Mouse (Mus musculus) midbrain, embryonic 16.5 days (tissue): ENCODE results near the gene Grin2d. TPM values are rescaled to one million over a fixed set of nuclear protein-coding genes. Genes with fewer than 3 reads are reported as not detected.

Experiments used
- ATAC-seq: fragments of 200-750 bp; cut with Nextera tagmentation; 2 replicates; pipeline ENCODE4 v1.8.0; 2017; ENCODE audit warnings: moderate TSS enrichment
- H3K27ac ChIP-seq: fragments of 300-500 bp; sonication (generic); 2 replicates; pipeline ENCODE4 v1.5.1; 2014; ENCODE audit warnings: mild to moderate bottlenecking, low read length, mixed read lengths
- H3K27me3 ChIP-seq: fragments of 300-500 bp; sonication (generic); 2 replicates; pipeline ENCODE4 v1.6.1; 2014; ENCODE audit warnings: low read depth, low read length, mixed read lengths; ENCODE audit not compliant: control insufficient read depth, insufficient read depth
- H3K36me3 ChIP-seq: fragments of 300-500 bp; sonication (generic); 2 replicates; pipeline ENCODE4 v1.6.1; 2014; ENCODE audit warnings: mild to moderate bottlenecking, low read length, moderate library complexity, mixed read lengths; ENCODE audit not compliant: control insufficient read depth, insufficient read depth
- H3K4me1 ChIP-seq: fragments of 300-500 bp; sonication (generic); 2 replicates; pipeline ENCODE4 v1.6.1; 2014; ENCODE audit warnings: mild to moderate bottlenecking, low read length, mixed read lengths; ENCODE audit not compliant: control insufficient read depth, insufficient read depth
- H3K4me2 ChIP-seq: fragments of 300-500 bp; sonication (generic); 2 replicates; pipeline ENCODE4 v1.6.1; 2014; ENCODE audit warnings: mild to moderate bottlenecking, low read length, mixed read lengths
- H3K4me3 ChIP-seq: fragments of 300-500 bp; sonication (generic); 2 replicates; pipeline ENCODE4 v1.5.1; 2014; ENCODE audit warnings: low read depth, mild to moderate bottlenecking, low read length, moderate library complexity, mixed read lengths
- H3K9ac ChIP-seq: fragments of 300-500 bp; sonication (generic); 2 replicates; pipeline ENCODE4 v1.6.1; 2014; ENCODE audit warnings: low read depth, low read length, mixed read lengths
- H3K9me3 ChIP-seq: fragments of 300-500 bp; sonication (generic); replicated peaks from 2 replicates; pipeline ENCODE4 v1.6.1; 2014; ENCODE audit warnings: mild to moderate bottlenecking, low read length, mixed read lengths; ENCODE audit not compliant: control insufficient read depth, poor library complexity, severe bottlenecking
- WGBS: fragments of 180-500 bp; shearing (Covaris S2); extraction: QIAGEN DNeasy Blood & Tissue Kit; methylation state at CpG from one replicate; pipeline ENCODE4 v1.1.7; 2014; 5-methylcytosine and 5-hydroxymethylcytosine counted together
- polyA plus RNA-seq: library from polyadenylated mRNA; unstranded; fragments of >200 nt; fragmentation: Nextera tagmentation; extraction: Ambion mirVana; gene quantifications from 2 replicates; pipeline ENCODE4 v1.2.1, GENCODE M21; 2015

Grin2d gene
- polyA plus RNA-seq, 1 experiment from 2014 or later: 4.8 TPM

DNA sequence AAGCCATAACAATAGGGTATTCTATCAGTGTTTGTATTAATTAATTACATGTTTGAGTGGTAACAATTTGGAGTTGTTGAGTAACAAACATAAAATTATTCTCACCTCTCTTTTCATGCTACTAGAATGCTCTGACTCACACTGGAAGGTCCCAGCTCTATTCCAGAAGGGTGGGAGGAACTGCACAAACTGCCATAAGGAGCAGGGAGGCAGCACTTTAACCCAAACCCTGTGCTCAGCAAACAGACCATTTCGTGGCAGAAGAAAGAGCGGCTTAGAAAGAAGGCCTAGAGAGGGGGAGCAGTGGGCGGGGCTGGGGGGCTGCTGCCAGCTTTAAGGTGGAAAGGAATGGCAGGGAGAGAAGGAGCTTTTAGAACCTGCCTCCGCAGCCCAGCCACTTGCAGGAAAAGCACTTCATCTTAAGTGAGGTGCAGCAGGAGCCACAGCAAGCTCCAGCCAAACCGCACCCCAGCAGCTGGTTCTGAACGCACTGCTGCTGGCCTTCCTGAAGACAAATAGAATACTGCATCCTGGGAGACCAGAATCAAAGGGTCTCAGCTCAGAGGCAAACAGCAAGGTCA is 29.6 kb downstream of the Grin2d start:
- Histone ChIP-seq H3K9me3 (no peaks in the 10 kb centered on the region), H3K4me1 (no peaks in the 10 kb centered on the region), H3K27ac (no peak overlapping the region), H3K9ac (0 out of 2 replicates have a peak overlapping the region, but pooled peaks have one; percentile 31), H3K4me3 (no peak overlapping the region), H3K4me2 (no peak overlapping the region), H3K36me3 (0 out of 2 replicates have a peak, but pooled peaks cover 3% of the 10 kb centered on the region), H3K27me3 (no peaks in the 10 kb centered on the region)
- 11% methylated on average over 6 of the region's 6 CpGs for WGBS
- ATAC-seq: no peak

- Histone ChIP-seq H3K9me3 (no peaks in the 10 kb centered on the region), H3K4me3 (no peak overlapping the region), H3K9ac (no peak overlapping the region), H3K4me2 (no peak overlapping the region), H3K36me3 (peaks cover 7% of the 10 kb centered on the region; the same call in 1 of the 2 replicates), H3K27ac (no peak overlapping the region), H3K27me3 (peaks cover 4% of the 10 kb centered on the region; the same call in 1 of the 2 replicates), H3K4me1 (no peaks in the 10 kb centered on the region)
- no peak for ATAC-seq
- 84% methylated on average over 10 of the region's 10 CpGs for WGBS
Measured at GRCm38 (mm10) chr7:45842950-45843744, 35.0 kb downstream of the Grin2d start.

DNA sequence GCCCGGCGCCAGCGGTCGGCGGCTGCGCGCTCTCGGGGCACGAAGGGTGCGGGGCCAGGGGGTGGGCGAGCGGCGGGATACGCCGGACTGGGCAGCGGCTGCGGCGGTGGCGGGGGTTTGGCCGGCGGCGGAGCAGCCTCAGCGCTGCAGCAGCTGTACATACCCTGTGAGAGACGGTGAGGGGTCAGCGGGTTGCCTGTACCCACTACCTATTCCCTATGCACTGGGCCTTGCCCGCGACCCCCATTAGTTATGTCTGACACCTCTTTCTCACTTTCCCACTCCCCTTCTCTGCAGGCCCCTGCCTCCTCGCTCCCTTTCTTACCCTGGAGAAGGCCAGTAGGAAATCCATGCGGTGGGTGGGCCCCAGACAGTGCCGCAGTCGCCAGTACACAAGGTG is 44.3 kb downstream of the Grin2d start:
- Histone ChIP-seq H3K9ac (0 out of 2 replicates have a peak overlapping the region, but pooled peaks have one; percentile 30), H3K4me3 (peak overlapping the region; percentile 35), H3K27ac (no peak overlapping the region), H3K36me3 (peaks cover 3% of the 10 kb centered on the region), H3K27me3 (peaks cover 49% of the 10 kb centered on the region), H3K4me1 (peaks cover 20% of the 10 kb centered on the region), H3K4me2 (peak overlapping the region; percentile 42), H3K9me3 (0 out of 2 replicates have a peak, but pooled peaks cover 2% of the 10 kb centered on the region)
- no peak for ATAC-seq
- 10% methylated on average over 16 of the region's 31 CpGs for WGBS

DNA sequence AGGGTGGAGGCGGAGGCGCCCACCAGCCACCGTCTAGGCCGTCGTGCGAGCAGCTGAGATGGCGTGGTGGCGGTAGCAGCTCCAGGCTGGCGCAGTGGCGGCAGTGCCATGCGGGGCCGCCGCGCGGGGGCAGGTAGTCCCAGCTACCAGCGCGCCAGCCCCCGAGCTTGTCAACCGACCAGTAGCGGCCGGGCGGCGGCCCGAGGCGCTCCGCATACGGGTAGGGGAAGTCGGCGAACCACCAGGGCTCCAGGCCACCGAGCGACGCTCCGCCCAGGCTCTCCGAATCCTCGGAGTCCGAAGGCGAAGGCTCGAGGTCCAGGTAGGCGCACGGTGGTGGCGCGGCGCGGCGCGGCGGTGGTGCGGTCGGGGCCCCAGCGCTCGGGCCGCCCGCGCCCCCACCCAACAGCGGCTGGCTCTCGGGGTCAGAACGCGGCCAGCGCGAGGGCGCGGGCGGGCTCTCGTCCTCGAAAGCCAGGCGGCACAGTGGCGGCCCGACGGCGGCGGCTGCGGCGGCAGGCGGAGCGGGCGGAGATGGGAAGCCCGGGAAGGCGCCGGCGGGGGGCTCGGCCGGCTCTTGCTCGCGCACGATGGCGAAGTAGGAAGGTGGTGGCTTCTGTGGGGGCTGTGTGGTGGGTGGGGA is 44.9 kb downstream of the Grin2d start:
- WGBS: under 1% methylated on average over 79 of the region's 86 CpGs
- Histone ChIP-seq H3K9me3 (0 out of 2 replicates have a peak, but pooled peaks cover 2% of the 10 kb centered on the region), H3K4me3 (peak overlapping the region; percentile 35), H3K36me3 (peaks cover 3% of the 10 kb centered on the region), H3K4me1 (peaks cover 20% of the 10 kb centered on the region), H3K4me2 (peak overlapping the region; percentile 42), H3K27ac (no peak overlapping the region), H3K27me3 (peaks cover 49% of the 10 kb centered on the region), H3K9ac (peak overlapping the region; percentile 30; the same call in 1 of the 2 replicates)
- ATAC-seq: no peak

DNA sequence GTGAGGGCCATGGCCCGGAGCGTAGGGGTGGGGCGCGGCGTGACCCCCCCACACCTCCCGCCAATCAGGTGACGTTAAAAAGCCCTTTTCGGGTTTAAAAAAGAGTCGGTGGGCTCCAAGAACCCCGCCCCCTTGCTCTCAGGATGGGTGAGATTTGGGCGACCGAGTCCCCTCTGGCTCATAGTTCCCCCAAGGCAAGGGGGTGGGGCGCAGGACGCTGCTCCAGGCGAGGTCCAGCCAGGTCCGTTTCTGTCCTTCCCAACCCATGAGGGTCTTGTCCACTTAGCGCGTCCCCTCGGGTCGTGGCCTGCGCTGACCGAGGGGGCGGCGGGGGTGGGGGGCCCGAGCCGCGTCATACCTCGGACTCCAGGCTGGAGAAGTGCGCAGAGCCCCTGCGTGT is 45.8 kb downstream of the Grin2d start:
- Histone ChIP-seq H3K4me1 (peaks cover 20% of the 10 kb centered on the region), H3K27ac (no peak overlapping the region), H3K27me3 (peaks cover 49% of the 10 kb centered on the region), H3K4me2 (peak overlapping the region; percentile 42), H3K4me3 (peak overlapping the region; percentile 35), H3K9ac (no peak overlapping the region), H3K36me3 (peaks cover 5% of the 10 kb centered on the region), H3K9me3 (0 out of 2 replicates have a peak, but pooled peaks cover 2% of the 10 kb centered on the region)
- no peak for ATAC-seq
- WGBS: 8% methylated on average over 30 of the region's 30 CpGs

DNA sequence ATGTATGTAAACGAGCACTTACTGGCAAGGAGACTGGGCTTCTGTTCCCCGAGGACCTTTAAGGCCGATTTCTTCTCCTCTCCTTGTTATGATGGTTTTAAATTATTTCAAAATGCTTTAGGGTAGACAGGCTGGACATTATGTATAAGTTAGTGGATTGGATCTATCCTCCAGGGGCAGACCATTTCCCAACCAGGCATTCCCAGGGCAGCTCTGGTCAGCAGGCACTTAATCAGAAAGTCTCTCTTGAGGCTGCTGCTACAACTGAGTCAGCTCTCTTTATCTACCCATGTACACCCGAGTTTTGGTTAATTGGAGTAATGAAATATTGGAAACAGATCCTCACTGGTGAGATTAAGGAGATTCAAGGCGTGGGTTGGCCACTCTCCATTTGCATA is 47.1 kb downstream of the Grin2d start:
- peaks cover 44% of the 10 kb centered on the region for H3K27me3 ChIP-seq

DNA sequence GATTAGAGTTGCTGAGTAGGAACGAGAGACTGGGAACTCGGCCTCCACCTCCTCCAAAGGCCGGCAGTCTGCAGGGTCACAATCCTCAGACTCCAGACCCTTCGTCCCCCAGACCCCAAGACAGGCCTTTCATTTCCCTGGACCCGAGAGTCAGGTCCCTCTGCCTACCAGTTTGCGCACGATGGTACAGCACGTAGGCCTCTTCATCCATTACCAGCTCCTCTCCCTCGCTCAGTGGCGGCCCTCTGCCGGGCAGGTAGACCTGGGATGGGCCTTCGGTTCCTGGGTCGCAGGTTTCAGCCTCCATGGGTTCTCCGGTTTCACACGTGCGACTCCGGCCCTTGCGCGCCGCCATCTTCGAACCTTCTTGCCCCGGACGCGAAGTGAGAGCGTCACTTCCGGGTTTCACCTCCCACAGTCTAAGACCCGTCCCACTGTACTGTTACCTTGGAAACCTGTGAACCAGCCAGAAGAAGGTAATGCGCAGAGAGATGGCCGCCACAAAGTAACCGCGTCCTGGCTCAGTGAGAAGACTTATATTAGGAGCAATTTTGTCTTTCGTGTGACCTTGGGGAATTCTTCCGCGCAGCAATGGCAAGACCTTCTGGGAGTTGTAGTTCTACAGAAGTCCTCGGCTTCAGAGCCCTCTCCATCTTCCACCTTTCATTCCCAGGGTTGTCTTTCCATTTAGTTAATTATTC is 47.6 kb downstream of the Grin2d start, which contains the start of gene Grwd1:
Gene Grwd1 (minus strand): TSS at position 518 of the 701 bp plus-strand sequence.
- H3K36me3 ChIP-seq: peaks cover 15% of the 10 kb centered on the region
- no peaks in the 10 kb centered on the region for H3K9me3 ChIP-seq
- H3K9ac ChIP-seq: peak within 1 kb of the TSS; percentile 68
- ATAC-seq: peak; percentile 95
- peaks cover 20% of the 10 kb centered on the region for H3K4me1 ChIP-seq
- H3K4me3 ChIP-seq: peak within 1 kb of the TSS; percentile 93
- under 1% methylated on average over 35 of the region's 35 CpGs for WGBS
- H3K27me3 ChIP-seq: peaks cover 40% of the 10 kb centered on the region
- peak within 1 kb of the TSS; percentile 93 for H3K4me2 ChIP-seq
- peak within 1 kb of the TSS; percentile 77 for H3K27ac ChIP-seq

More for the DNA sequence above, 47.1 kb downstream of the Grin2d start:
- peaks cover 20% of the 10 kb centered on the region for H3K4me1 ChIP-seq
- peak overlapping the region; percentile 93 for H3K4me2 ChIP-seq
- no peaks in the 10 kb centered on the region for H3K9me3 ChIP-seq
- H3K36me3 ChIP-seq: peaks cover 12% of the 10 kb centered on the region
- 21% methylated on average over 5 of the region's 5 CpGs for WGBS
- peak overlapping the region; percentile 93 for H3K4me3 ChIP-seq
- peak overlapping the region; percentile 68 for H3K9ac ChIP-seq
- peak overlapping the region; percentile 77 for H3K27ac ChIP-seq
- peak; percentile 41 for ATAC-seq

- Histone ChIP-seq H3K9me3 (no peaks in the 10 kb centered on the region), H3K4me1 (peaks cover 12% of the 10 kb centered on the region), H3K36me3 (peaks cover 22% of the 10 kb centered on the region), H3K27me3 (0 out of 2 replicates have a peak, but pooled peaks cover 2% of the 10 kb centered on the region), H3K4me2 (no peak overlapping the region), H3K4me3 (no peak overlapping the region), H3K27ac (no peak overlapping the region), H3K9ac (no peak overlapping the region)
- no peak for ATAC-seq
- WGBS: 94% methylated on average over 7 of the region's 7 CpGs
Measured at GRCm38 (mm10) chr7:45826631-45827030, 51.5 kb downstream of the Grin2d start.
